Mouse (Mus musculus): ENCODE data around the gene Efcab14. TPM values are rescaled to one million over a fixed set of nuclear protein-coding genes. Genes with fewer than 3 reads are reported as not detected.

Gene Efcab14
- polyA plus RNA-seq, 1 experiment from 2014 or later = 34.4 TPM

Other genes starting within 250 kb of the Efcab14 start
- not detected in 2 replicates for gene Cyp4a14, start 241.6 kb upstream of the Efcab14 start, polyA plus RNA-seq (2016; fragmentation: Nextera tagmentation; extraction: Ambion mirVana)
- not detected in 2 replicates for gene Cyp4a10, start 219.5 kb upstream of the Efcab14 start, polyA plus RNA-seq (2016; fragmentation: Nextera tagmentation; extraction: Ambion mirVana)
- not detected in 2 replicates for gene Cyp4a31, start 174.1 kb upstream of the Efcab14 start, polyA plus RNA-seq (2016; fragmentation: Nextera tagmentation; extraction: Ambion mirVana)
- not detected in 2 replicates for gene Cyp4a32, start 136.8 kb upstream of the Efcab14 start, polyA plus RNA-seq (2016; fragmentation: Nextera tagmentation; extraction: Ambion mirVana)
- gene Cyp4b1, start 90.0 kb upstream of the Efcab14 start, polyA plus RNA-seq (2016; fragmentation: Nextera tagmentation; extraction: Ambion mirVana) = not detected in 2 replicates
- gene Tex38, start 43.3 kb downstream of the Efcab14 start, polyA plus RNA-seq (2016; fragmentation: Nextera tagmentation; extraction: Ambion mirVana) = 0.17 and 0.25 TPM in 2 replicates
- gene Atpaf1, start 47.1 kb downstream of the Efcab14 start, polyA plus RNA-seq (2016; fragmentation: Nextera tagmentation; extraction: Ambion mirVana) = 50.0 and 53.8 TPM in 2 replicates
- 4.4 and 6.7 TPM in 2 replicates for gene Mob3c, start 90.3 kb downstream of the Efcab14 start, polyA plus RNA-seq (2016; fragmentation: Nextera tagmentation; extraction: Ambion mirVana)
- 29.7 and 31.2 TPM in 2 replicates for gene Mknk1, start 101.5 kb downstream of the Efcab14 start, polyA plus RNA-seq (2016; fragmentation: Nextera tagmentation; extraction: Ambion mirVana)
- 0.07 TPM in 1 of 2 replicates, not detected in the other for gene Kncn, start 146.7 kb downstream of the Efcab14 start, polyA plus RNA-seq (2016; fragmentation: Nextera tagmentation; extraction: Ambion mirVana)
- 0.21 and 0.30 TPM in 2 replicates for gene 6430628N08Rik, start 152.9 kb downstream of the Efcab14 start, polyA plus RNA-seq (2016; fragmentation: Nextera tagmentation; extraction: Ambion mirVana)
- gene Dmbx1, start 202.2 kb downstream of the Efcab14 start, polyA plus RNA-seq (2016; fragmentation: Nextera tagmentation; extraction: Ambion mirVana) = 38.5 and 39.4 TPM in 2 replicates